Mouse (Mus musculus): Measurements from ENCODE around the gene Btg4.

GRCm38 (mm10) chr9:51147294-51147693 lies 86.6 kb downstream of the Btg4 start:
- TF ChIP-seq GATA1 (IDR thresholded peaks at IDR 0.05; ENCODE audit: low read length) (no peak), TAL1 (IDR thresholded peaks at IDR 0.05; ENCODE audit: low read length) (no peak)

Data from erythroblast, embryonic 14.5 days (primary cell).